Mouse (Mus musculus): ENCODE results near the gene Josd1.

The Josd1 gene

DNA sequence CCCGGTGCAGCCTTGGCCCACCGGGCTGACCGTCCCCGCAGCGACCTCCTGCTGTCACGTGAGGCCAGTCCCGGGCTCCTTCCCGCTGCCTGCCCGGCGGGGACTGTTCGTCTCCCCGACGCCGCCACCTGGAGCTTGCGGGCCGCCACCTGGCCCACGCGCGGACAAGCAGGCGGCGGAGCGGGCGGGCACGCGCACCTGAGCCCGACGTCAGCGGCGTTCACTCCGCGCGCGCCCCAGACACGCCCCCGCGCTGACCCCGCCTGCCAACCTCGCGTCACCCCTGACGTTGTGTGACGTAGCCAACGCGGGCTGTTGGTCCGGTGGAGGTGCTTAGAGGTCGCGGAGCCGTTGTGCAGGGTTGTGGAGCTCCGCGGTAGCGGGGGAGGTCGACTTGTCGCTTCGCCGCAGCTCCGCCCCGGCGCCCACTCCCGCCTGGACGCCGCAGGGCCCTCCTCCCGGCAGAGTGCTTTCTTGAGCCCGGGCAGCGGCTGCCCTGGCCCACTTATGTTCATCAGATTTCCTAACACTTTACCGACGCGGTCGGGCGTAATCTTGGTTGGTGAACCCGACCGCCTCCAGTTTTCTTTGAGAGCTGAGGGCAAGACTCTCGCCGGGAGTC, at the start of gene Josd1:
TSS of gene Josd1 (minus strand) at position 274 of the 622 bp plus-strand sequence.
- DNase-seq (ENCODE audit: low spot score) = peak; percentile 96

DNA sequence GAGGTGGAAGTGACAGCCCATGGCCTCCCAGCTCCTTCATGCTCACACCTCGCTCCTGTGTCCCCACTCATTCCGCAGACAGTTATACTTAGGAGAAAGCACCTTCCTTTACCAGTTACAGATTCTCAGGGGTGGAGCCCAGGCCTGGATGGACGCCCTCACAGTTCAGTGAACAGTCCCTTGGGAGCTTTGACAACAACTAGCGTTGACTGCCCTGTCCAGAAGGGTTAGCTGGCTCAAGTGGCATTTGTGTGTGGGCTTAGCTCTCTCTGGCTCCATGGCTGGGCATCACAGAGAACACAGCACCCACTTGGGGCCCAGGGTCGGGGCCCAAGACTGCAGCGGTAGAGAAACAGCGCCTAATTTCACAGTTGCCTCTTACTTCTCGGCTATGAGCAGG, 46.6 kb upstream of the Josd1 start:
- no peak for DNase-seq (ENCODE audit: low spot score)

GRCm38 (mm10) chr15:79733640-79734039, 45.9 kb upstream of the Josd1 start:
- no peak for DNase-seq (ENCODE audit: low spot score)

DNA sequence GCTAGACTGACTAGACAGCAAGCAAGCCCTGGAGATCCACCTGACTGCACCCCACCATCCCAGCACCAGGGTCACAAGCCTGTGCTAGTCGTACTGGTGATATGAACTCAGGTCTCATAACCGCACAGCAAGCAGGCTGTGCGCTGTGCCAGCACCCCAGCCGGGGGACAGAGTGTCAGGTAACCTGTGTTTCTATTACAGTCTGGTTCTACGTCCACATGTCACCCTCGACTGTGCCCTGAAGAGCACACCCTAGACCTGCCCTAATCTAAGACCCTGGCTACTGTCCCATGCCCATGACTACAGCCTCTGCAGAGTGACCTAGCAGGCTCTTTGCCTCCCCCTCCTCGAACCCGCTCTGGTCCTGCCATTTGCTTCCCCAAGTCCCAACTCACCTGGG, 45.5 kb upstream of the Josd1 start:
- DNase-seq (ENCODE audit: low spot score) = no peak

DNA sequence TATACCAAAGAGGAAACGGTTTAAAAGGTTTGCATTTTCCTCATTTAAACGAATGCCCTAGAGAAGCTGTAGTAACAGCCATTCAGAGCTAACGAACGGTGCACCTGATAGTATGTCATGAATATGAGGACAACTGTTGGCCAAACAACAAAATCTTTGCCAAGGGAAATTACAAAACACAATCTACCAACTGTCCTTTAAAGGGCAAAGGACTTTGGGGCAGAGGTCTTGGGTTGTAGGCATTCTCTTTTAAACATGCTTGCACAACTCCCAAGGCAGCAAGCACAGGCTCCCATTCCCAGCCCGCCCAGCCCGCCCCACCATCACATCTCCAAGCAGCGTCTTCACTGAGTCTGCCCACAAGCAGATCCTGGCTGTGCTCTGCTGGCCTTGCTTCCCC, 43.8 kb upstream of the Josd1 start:
- DNase-seq (ENCODE audit: low spot score) = no peak

- peak; percentile 67 for DNase-seq (ENCODE audit: low spot score)
These were observed 41.1 kb upstream of the Josd1 start for GRCm38 (mm10) chr15:79728731-79729388.

GRCm38 (mm10) chr15:79728311-79728710, 40.6 kb upstream of the Josd1 start:
- no peak for DNase-seq (ENCODE audit: low spot score)

- DNase-seq (ENCODE audit: low spot score) = no peak
These were observed 40.1 kb upstream of the Josd1 start for GRCm38 (mm10) chr15:79727840-79728239.

DNA sequence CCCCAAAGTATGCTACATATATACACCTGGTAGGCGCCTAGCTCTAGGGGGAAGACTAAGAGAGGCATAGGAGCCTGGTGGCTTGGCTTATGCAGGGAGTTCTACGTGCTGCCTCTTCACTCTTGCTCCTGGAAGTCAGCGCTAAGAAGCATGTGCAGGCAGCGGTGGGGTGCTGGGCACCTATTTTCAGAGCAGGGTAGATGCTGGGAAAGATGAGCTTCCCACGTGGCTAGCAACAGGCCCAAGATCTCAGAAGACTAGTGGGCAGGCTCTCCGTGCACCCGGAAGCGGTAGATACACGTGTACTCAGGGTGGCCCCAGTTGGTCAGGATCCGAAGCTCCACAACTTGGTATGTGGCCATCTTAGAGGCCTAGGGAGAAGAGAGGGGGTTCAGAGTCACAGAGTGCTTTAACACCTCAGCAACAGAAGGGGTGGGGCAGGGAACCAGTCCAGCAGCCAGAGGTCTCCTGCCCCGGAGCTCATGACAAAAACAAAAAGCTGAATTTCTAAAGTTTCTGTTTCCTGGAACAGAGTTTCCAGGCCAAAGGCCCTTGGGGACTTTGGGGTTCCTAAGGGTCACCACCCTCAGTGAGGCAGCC, 37.6 kb upstream of the Josd1 start:
- no peak for DNase-seq (ENCODE audit: low spot score)

GRCm38 (mm10) chr15:79723439-79723838, 35.7 kb upstream of the Josd1 start:
- DNase-seq (ENCODE audit: low spot score) = peak; percentile 51

DNA sequence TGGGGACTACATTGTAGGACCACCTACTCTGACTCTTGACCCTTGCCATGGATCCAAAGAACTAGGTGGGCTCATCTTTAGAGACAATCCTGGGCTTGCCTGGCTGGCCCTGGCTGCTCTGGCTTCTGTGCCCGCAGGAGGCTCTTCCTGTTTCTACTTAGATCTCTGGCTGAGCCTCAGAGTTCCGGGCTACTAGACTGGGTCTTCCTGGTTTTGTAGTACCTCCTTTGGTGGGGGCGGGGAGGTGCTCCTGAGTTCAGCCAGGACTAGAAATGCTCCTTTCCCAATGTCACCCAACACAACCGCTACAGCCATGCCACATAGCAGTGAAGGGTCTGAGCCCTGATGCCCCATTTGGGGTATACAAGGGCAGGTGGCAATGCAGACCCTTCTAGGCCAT, 33.1 kb upstream of the Josd1 start:
- DNase-seq (ENCODE audit: low spot score) = no peak

GRCm38 (mm10) chr15:79720267-79720666, 32.5 kb upstream of the Josd1 start:
- DNase-seq (ENCODE audit: low spot score) = no peak

DNA sequence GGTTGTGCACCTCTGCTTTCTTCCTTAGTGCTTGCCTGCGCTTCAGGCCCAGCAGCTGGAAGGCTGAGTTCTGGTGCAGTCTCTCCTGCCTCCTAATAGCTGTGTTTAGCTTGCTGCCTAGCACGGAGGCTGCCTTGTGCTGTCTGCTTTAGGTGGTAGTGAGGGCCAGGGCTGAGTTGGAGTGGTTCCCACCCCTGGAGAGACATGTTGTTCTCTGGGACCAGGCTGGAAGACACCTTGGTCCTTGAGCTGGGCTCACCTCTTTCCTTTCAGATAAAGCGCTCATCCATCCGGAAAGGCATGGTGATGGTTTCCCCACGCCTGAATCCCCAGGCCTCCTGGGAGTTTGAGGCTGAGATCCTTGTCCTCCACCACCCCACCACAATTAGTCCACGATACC, 29.0 kb upstream of the Josd1 start:
- no peak for DNase-seq (ENCODE audit: low spot score)

DNA sequence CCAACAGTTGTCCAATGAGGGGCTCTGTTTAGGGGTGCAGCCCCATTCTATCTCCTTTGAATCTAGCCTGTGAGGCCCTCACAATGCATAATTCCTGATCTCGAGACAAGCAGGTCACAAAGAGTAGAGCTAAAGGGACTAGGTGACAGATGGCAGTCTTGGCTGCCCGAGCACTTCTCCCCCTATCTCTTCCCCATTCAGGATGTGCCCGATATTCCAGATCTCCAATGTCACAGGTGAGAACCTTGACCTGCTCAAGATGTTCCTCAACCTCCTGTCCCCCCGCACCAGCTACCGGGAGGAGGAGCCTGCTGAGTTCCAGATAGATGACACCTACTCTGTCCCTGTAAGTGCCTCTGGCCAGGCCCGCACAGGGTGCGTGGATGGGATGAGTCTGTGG, 27.9 kb upstream of the Josd1 start:
- DNase-seq (ENCODE audit: low spot score) = no peak

DNA sequence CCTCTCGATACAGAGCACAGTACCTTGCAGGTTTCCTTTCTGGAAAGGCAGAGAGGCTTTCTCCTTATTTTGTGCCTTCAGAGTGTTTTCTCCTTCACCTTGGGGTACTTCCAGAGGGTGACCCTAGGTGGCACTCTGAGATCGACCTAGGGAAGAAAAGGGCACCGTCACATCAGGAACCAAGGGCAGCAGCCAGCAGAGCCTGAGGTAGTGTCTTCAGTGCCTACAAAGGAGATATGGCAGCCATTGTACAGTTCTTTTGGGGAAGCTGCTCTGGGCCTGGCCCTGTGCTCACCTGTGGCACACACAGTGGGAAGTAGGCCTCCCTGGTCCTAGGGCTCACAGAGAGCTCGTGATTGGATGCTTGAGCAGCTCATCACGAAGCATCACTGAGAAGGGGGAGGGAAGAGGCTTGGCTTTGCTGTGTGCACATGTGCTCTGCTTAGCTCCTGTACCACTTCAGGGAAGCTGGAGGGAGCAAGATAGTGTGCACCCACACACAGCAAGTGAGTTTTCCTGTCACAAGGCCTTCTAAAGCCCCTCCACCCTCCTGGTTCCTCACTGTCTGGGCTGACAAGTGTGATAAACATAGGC, 20.6 kb upstream of the Josd1 start:
- DNase-seq (ENCODE audit: low spot score) = no peak

DNA sequence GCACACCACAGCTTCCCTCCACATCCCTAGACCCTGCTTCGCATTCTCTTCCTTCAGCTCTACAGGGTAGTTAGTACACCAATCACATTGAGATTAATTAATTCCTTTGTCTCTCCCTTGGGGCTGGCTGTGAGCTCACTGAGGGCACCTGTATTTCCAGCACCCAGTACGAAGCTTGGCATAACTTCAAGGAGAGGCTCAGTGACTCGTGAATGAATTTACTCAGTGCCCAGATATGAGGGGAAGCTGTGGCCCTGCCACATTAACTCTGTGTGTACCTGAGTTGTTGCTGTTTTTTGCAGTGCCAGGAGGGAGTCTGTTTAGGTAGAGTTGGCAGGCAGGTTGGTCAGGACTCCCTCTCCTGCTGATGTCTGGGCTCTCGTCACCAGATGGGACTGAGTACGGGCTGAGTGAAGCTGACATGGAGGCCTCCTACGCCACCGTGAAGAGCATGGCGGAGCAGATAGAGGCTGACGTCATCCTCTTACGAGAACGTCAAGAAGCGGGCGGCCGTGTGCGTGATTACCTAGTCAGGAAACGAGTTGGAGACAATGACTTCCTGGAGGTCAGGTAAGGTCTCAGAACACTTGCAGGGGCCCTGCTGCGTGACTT, 19.0 kb upstream of the Josd1 start:
- no peak for DNase-seq (ENCODE audit: low spot score)

DNA sequence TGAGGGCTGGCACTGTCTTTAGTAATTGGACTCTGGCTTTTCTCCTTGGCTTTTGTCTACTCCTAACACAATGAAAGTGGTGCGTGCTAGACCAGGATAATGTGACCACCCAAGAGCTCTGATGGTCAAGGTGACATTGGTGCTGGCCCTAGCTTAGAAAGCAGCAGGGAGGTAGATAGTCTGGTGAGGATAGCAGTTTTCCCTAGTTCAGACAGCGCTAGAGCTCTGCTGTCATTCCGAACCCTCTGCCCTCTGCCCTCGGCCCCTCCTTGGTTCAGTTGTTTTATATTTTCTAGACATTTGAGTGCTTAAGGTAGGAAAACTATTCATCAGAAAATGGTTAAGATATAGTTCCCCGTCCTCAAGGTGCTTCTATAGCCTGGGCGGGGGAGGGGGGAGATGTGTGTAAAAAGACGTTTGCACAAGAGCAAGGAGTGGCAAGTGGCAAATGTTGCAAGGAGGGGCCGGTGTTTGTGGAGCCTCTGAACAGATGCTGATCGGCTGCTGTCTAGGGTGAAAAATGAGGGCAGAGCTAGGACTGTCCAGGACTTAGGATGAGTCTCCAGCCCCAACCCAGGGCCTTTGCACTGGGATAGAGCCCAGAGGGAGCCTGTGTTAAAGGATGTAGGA, 10.0 kb upstream of the Josd1 start:
- no peak for DNase-seq (ENCODE audit: low spot score)

GRCm38 (mm10) chr15:79697011-79697410, 9.3 kb upstream of the Josd1 start:
- no peak for DNase-seq (ENCODE audit: low spot score)

- DNase-seq (ENCODE audit: low spot score) = no peak
These were observed 8.8 kb upstream of the Josd1 start for GRCm38 (mm10) chr15:79696508-79696907.

GRCm38 (mm10) chr15:79695516-79695915, 7.8 kb upstream of the Josd1 start:
- no peak for DNase-seq (ENCODE audit: low spot score)

DNA sequence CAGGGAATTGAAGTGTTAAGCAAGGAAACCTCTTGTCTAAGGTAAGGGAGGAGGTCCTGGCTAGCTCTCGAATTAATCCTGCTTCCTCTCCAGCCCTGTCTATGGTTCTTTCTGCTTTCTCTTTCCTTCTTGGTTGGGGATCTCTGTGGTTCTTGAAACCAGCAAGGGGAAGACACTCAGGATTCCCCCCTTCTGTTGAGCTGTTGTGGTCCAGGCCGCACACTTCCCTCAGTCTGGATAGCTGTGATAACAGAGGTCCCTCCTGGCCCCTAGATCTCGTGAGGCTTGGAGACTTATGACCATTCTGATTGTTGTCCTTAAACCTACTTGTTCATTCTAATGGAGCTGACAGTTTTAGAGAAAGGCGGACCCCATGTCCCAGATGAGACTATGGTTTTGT, 6.8 kb upstream of the Josd1 start:
- no peak for DNase-seq (ENCODE audit: low spot score)

DNA sequence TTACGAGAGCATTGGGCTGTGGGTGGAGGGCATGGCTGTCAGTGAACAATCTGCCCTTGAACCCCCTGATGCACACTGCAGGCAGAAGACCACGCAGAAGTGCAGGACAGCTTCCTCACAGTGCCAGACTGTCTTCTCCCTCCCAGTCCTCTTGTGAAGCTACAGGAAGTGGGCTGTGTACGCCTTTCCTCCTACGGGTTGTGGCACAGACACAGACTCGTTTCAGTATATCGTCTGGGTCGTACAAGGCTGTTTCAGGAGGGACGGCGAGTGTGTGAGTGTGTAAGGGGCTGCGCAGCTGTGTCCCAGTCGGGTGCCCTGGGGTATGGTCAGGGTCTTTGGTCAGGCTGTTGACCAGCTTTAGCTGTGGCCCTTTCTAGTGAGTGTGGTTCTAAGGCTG, 6.0 kb upstream of the Josd1 start:
- DNase-seq (ENCODE audit: low spot score) = peak; percentile 71
